Mouse (Mus musculus) ovary, postnatal 10 days (tissue): ENCODE measurements at regions not wholly inside any gene's neighbourhood (a gene's known extent, or its start where the extent isn't known, plus 50 kb on each side); places are given as distances from the start of the nearest gene placed in this dataset.

Experiments used
- DNase-seq: peaks from one replicate; pipeline ENCODE4 v3.0.0; 2022; ENCODE audit warnings: low spot score

DNA sequence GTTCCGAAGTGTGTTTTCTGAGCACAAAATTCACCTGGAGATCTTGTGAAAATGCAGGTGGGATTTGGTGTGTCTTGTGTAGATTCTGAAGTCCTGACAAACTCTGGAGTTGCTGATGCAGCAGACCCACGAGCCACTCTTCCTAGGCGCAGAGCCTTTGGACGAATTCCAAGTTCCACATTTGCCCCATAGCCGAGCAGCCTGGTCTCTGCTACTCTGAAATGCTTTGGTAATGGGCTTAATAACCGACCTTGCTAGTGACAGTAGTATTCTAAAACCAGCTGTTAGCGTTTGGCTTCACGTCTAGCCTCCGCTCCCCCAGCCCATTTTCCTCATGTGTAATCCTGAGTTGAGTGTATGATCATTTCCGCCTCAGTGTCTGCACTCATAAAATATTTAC is 139.5 kb downstream of the Usp46 start:
- DNase-seq: no peak

- no peak for DNase-seq
Measured at GRCm38 (mm10) chr5:73930205-73930604, 138.0 kb downstream of the Usp46 start.

DNA sequence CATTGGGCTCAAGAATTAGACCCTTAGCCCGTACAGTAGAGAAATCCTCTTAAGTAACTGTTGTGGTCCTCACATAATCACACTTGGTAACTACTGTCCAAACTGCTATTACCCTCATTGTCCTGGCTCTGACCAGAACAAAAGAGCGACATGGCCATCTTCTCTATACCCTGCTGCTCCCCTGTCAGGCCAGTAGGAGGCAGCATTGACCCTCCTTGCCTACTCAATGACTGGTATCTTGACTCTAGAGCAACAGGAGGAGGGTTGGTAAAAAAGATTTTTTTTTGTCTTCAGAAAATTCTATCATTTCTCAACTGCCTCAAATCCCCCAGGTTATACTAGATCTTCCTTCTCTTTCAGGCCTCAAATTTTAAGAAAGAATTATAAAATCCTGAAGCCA is 130.4 kb downstream of the Usp46 start:
- no peak for DNase-seq

- DNase-seq: no peak
Measured at GRCm38 (mm10) chr5:73938450-73938849, 129.8 kb downstream of the Usp46 start.

GRCm38 (mm10) chr5:73942950-73943349 is 125.3 kb downstream of the Usp46 start:
- DNase-seq: no peak

DNA sequence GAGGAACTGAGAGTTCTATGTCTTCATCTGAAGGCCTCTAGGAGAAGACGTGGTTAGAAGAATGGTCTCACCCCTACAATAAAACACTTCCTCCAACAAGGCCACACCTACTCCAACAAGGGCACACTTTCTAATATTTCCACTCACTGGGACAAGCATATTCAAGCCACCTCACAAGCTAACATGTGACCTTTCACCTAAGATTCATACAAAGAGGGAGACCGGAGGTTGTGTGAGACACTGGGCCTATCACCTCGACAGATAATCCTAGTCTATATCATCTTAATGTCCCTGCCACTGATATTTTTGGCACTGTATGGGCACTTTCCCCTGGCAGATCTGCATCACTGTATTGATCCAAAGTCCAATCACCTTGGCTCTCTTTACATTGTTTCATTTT is 122.6 kb downstream of the Usp46 start:
- DNase-seq: no peak

DNA sequence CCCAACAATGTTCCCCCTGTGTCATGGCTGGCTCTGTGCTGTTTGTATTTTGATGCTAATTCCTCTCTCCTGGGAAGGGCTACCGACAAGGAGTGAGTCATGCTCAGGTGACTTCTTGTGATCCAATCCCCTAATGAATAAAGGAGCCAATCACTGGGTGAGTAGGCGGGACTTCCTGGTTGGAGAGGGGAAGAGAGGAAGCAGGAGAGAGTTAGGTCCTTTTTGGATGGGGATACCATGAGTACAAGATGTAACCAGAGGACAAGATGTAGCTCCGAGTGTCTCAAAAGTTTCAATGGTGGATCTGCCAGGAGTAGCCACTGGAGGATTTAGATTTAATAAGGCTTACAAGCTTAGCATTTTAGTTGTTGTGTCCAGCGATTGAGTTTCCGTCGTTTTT is 122.1 kb downstream of the Usp46 start:
- DNase-seq: no peak

- no peak for DNase-seq
Measured at GRCm38 (mm10) chr5:73948031-73948899, 120.0 kb downstream of the Usp46 start.
